Comparison of ENCODE assay signal across 9 mouse cellular contexts in the genomic region with DNA sequence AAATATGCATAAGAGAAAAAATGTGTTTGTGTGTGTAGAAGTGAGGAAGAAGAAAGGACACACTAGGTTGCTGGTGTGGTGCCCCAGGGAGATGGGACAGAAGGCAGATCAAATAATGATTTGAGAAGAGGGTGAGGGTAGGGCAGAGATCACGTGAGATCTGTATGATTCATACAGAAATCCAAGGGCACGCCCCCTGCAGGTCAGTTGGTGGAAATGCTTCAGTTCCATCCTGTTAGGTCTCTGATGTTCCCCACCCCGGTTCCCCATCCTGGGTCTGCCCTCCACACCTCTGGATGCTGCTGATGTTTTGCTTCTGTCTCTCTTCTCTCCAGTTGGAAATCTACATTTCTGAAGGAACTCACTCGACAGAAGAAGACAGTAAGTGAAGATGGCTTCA. TPM values are rescaled to one million over a fixed set of nuclear protein-coding genes. Genes with fewer than 3 reads are reported as not detected.
A peak's percentile ranks its signal among the peaks of the same experiment; 100 is the strongest.
DNase-seq lines count a peak whose midpoint lies in the region; ATAC-seq and TF ChIP-seq lines count a peak whose summit lies in the region.
"Had no signal": no experiment of that assay in that cellular context is flagged by ENCODE, and none has a peak within 500 bp of the region (broad histone marks: within the 10 kb centered on the region; RNA-seq: fewer than 3 reads in every experiment).

No protein-coding gene starts in this region.

- H3K4me3 ChIP-seq in forebrain, postnatal 0 days (ENCODE audit: low read depth, low read length), result no peak overlapping the region
- H3K4me3 ChIP-seq in forebrain, embryonic 11.5 days (ENCODE audit: low read depth, low read length), result no peak overlapping the region
- no peak overlapping the region for H3K4me3 ChIP-seq in liver, embryonic 14.5 days (ENCODE audit: insufficient read depth in 1 of 2, low read depth in 2 of 2, low read length in 2 of 2)
- no peak overlapping the region for H3K4me3 ChIP-seq in neural tube, embryonic 15.5 days (replicated peaks)
- no peak overlapping the region for H3K4me3 ChIP-seq in intestine, embryonic 16.5 days (ENCODE audit: low read length)
- H3K4me3 ChIP-seq: forebrain, embryonic 15.5 days had no signal

- no peak for ATAC-seq in forebrain, postnatal 0 days
- no peak for ATAC-seq in forebrain, embryonic 11.5 days (replicated peaks; ENCODE audit: low FRiP score)
- ATAC-seq in liver, embryonic 14.5 days (ENCODE audit: insufficient read depth), result no peak
- no peak for ATAC-seq in neural tube, embryonic 15.5 days (ENCODE audit: low FRiP score)
- no peak for ATAC-seq in intestine, embryonic 16.5 days
- ATAC-seq: forebrain, embryonic 15.5 days had no signal

- no peak for TF ChIP-seq EP300 in liver, embryonic 14.5 days (IDR thresholded peaks at IDR 0.05; ENCODE audit: low read depth)

- WGBS in forebrain, postnatal 0 days, result 50% methylated on average over 4 of the region's 4 CpGs
- 53% methylated on average over 4 of the region's 4 CpGs for WGBS in forebrain, embryonic 11.5 days
- 39% methylated on average over 4 of the region's 4 CpGs for WGBS in liver, embryonic 14.5 days (ENCODE audit: insufficient replicate concordance)
- WGBS in neural tube, embryonic 15.5 days, result 52% methylated on average over 4 of the region's 4 CpGs
- WGBS in intestine, embryonic 16.5 days, result 48% methylated on average over 4 of the region's 4 CpGs

- TF ChIP-seq CTCF in forebrain, postnatal 0 days (IDR thresholded peaks at IDR 0.05; ENCODE audit: low read depth), result peak; percentile 56
- peak; percentile 83 for TF ChIP-seq CTCF in liver, embryonic 14.5 days (IDR thresholded peaks at IDR 0.05; ENCODE audit: low read depth)

- H3K4me2 ChIP-seq in forebrain, postnatal 0 days (ENCODE audit: low read depth), result no peak overlapping the region
- no peak overlapping the region for H3K4me2 ChIP-seq in forebrain, embryonic 11.5 days (ENCODE audit: low read depth, low read length, severe bottlenecking)
- H3K4me2 ChIP-seq in liver, embryonic 14.5 days (ENCODE audit: low read depth), result no peak overlapping the region
- no peak overlapping the region for H3K4me2 ChIP-seq in neural tube, embryonic 15.5 days
- no peak overlapping the region for H3K4me2 ChIP-seq in intestine, embryonic 16.5 days (ENCODE audit: low read depth, low read length)
- H3K4me2 ChIP-seq: forebrain, embryonic 15.5 days had no signal

- DNase-seq in forebrain, postnatal 0 days, result no peak
- no peak for DNase-seq in forebrain, embryonic 11.5 days (ENCODE audit: low spot score)
- DNase-seq in spleen, postnatal 4 days (ENCODE audit: low spot score in 2 of 2), result peak; percentile 41 to 75
- no peak for DNase-seq in spleen, postnatal 14 days (ENCODE audit: low spot score in 2 of 2)
- no peak for DNase-seq in liver, embryonic 14.5 days (ENCODE audit: low read depth in 3 of 3, low spot score in 3 of 3)
- DNase-seq in right cerebral cortex, postnatal 36 days (ENCODE audit: low spot score in 2 of 2), result no peak

- H3K4me1 ChIP-seq in forebrain, postnatal 0 days (ENCODE audit: insufficient read depth), result no peaks in the 10 kb centered on the region
- no peaks in the 10 kb centered on the region for H3K4me1 ChIP-seq in forebrain, embryonic 11.5 days (replicated peaks; ENCODE audit: control insufficient read depth, insufficient read depth, low read length)
- H3K4me1 ChIP-seq in liver, embryonic 14.5 days (replicated peaks; ENCODE audit: control insufficient read depth in 2 of 2, insufficient read depth in 2 of 2, low read length in 1 of 2), result no peaks in the 10 kb centered on the region
- H3K4me1 ChIP-seq in neural tube, embryonic 15.5 days, result no peaks in the 10 kb centered on the region
- H3K4me1 ChIP-seq in intestine, embryonic 16.5 days (ENCODE audit: control insufficient read depth, insufficient read depth, low read length), result no peaks in the 10 kb centered on the region
- H3K4me1 ChIP-seq: forebrain, embryonic 15.5 days had no signal

- peaks cover 62% of the 10 kb centered on the region for H3K36me3 ChIP-seq in forebrain, postnatal 0 days (ENCODE audit: insufficient read depth)
- H3K36me3 ChIP-seq in forebrain, embryonic 11.5 days (ENCODE audit: control insufficient read depth, insufficient read depth, low read length), result peaks cover 4% of the 10 kb centered on the region; the same call in 1 of the 2 replicates
- peaks cover 60% of the 10 kb centered on the region for H3K36me3 ChIP-seq in liver, embryonic 14.5 days (replicated peaks; ENCODE audit: control insufficient read depth, insufficient read depth, low read depth)
- H3K36me3 ChIP-seq in neural tube, embryonic 15.5 days, result peaks cover 67% of the 10 kb centered on the region
- H3K36me3 ChIP-seq in intestine, embryonic 16.5 days (ENCODE audit: control insufficient read depth, insufficient read depth, low read length), result peaks cover 31% of the 10 kb centered on the region

- no peaks in the 10 kb centered on the region for H3K27me3 ChIP-seq in forebrain, postnatal 0 days (ENCODE audit: insufficient read depth, low read length)
- no peaks in the 10 kb centered on the region for H3K27me3 ChIP-seq in forebrain, embryonic 11.5 days (ENCODE audit: control insufficient read depth, insufficient read depth, low read length)
- no peaks in the 10 kb centered on the region for H3K27me3 ChIP-seq in liver, embryonic 14.5 days (ENCODE audit: control insufficient read depth, insufficient read depth, low read length)
- H3K27me3 ChIP-seq in neural tube, embryonic 15.5 days (replicated peaks), result no peaks in the 10 kb centered on the region
- H3K27me3 ChIP-seq in intestine, embryonic 16.5 days (replicated peaks; ENCODE audit: control insufficient read depth, insufficient read depth, low read length), result no peaks in the 10 kb centered on the region
- H3K27me3 ChIP-seq: forebrain, embryonic 15.5 days had no signal

- H3K27ac ChIP-seq in forebrain, postnatal 0 days (ENCODE audit: low read depth, low read length), result no peak overlapping the region
- H3K27ac ChIP-seq in forebrain, embryonic 11.5 days (ENCODE audit: low read depth, low read length), result no peak overlapping the region
- no peak overlapping the region for H3K27ac ChIP-seq in liver, embryonic 14.5 days
- H3K27ac ChIP-seq in neural tube, embryonic 15.5 days (replicated peaks), result no peak overlapping the region
- H3K27ac ChIP-seq in intestine, embryonic 16.5 days (ENCODE audit: low read length), result no peak overlapping the region
- H3K27ac ChIP-seq: forebrain, embryonic 15.5 days had no signal

- H3K9me3 ChIP-seq in forebrain, postnatal 0 days (ENCODE audit: low read length), result no peaks in the 10 kb centered on the region
- no peaks in the 10 kb centered on the region for H3K9me3 ChIP-seq in forebrain, embryonic 11.5 days (ENCODE audit: control insufficient read depth, low read length)
- no peaks in the 10 kb centered on the region for H3K9me3 ChIP-seq in liver, embryonic 14.5 days (ENCODE audit: control insufficient read depth, low read length)
- no peaks in the 10 kb centered on the region for H3K9me3 ChIP-seq in neural tube, embryonic 15.5 days (replicated peaks)
- H3K9me3 ChIP-seq in intestine, embryonic 16.5 days (ENCODE audit: control insufficient read depth, low read length), result no peaks in the 10 kb centered on the region
- H3K9me3 ChIP-seq: forebrain, embryonic 15.5 days had no signal

- no peak overlapping the region for H3K9ac ChIP-seq in forebrain, postnatal 0 days
- H3K9ac ChIP-seq in forebrain, embryonic 11.5 days (ENCODE audit: low read length), result no peak overlapping the region
- no peak overlapping the region for H3K9ac ChIP-seq in liver, embryonic 14.5 days (replicated peaks)
- H3K9ac ChIP-seq in neural tube, embryonic 15.5 days (replicated peaks), result no peak overlapping the region
- H3K9ac ChIP-seq in intestine, embryonic 16.5 days (ENCODE audit: low read depth, low read length), result no peak overlapping the region
- H3K9ac ChIP-seq: forebrain, embryonic 15.5 days had no signal

RNA-seq across cellular contexts. Expression of a gene that starts 9.6 kb away (rescaled TPM):
- 33.0 and 46.2 TPM in 2 replicates for total RNA-seq in forebrain, postnatal 0 days (2014; rRNA removed)
- polyA plus RNA-seq in forebrain, postnatal 0 days (2015; fragmentation: Nextera tagmentation; extraction: Ambion mirVana), result 60.7 and 67.7 TPM in 2 replicates
- 149 and 161 TPM in 2 replicates for polyA plus RNA-seq in forebrain, embryonic 11.5 days (2014; fragmentation: Nextera tagmentation; extraction: Ambion mirVana)
- 32.3 and 50.1 TPM in 2 replicates for polyA plus RNA-seq in liver, embryonic 14.5 days (2012; rRNA removed)
- 129 and 132 TPM in 2 replicates for polyA plus RNA-seq in liver, embryonic 14.5 days (2014; fragmentation: Nextera tagmentation; extraction: Ambion mirVana)
- 73.7 and 100 TPM in 2 replicates for polyA plus RNA-seq in neural tube, embryonic 15.5 days (2015; fragmentation: Nextera tagmentation; extraction: Ambion mirVana)
- 203 and 219 TPM in 2 replicates for polyA plus RNA-seq in intestine, embryonic 16.5 days (2015; fragmentation: Nextera tagmentation; extraction: Ambion mirVana)

RNA-seq across cellular contexts. Expression of a gene that starts 9.6 kb away (rescaled TPM):
- 59.8 and 66.9 TPM in 2 replicates for total RNA-seq in forebrain, postnatal 0 days (2014; rRNA removed)
- 42.8 and 51.5 TPM in 2 replicates for polyA plus RNA-seq in forebrain, postnatal 0 days (2015; fragmentation: Nextera tagmentation; extraction: Ambion mirVana)
- polyA plus RNA-seq in forebrain, embryonic 11.5 days (2014; fragmentation: Nextera tagmentation; extraction: Ambion mirVana), result 140 TPM in 2 replicates
- 31.8 and 47.7 TPM in 2 replicates for polyA plus RNA-seq in liver, embryonic 14.5 days (2012; rRNA removed)
- 66.0 and 68.3 TPM in 2 replicates for polyA plus RNA-seq in liver, embryonic 14.5 days (2014; fragmentation: Nextera tagmentation; extraction: Ambion mirVana)
- polyA plus RNA-seq in neural tube, embryonic 15.5 days (2015; fragmentation: Nextera tagmentation; extraction: Ambion mirVana), result 70.4 and 80.0 TPM in 2 replicates
- 149 and 155 TPM in 2 replicates for polyA plus RNA-seq in intestine, embryonic 16.5 days (2015; fragmentation: Nextera tagmentation; extraction: Ambion mirVana)

RNA-seq across cellular contexts. Expression of a gene that starts 22.1 kb away (rescaled TPM):
- 1.9 and 3.4 TPM in 2 replicates for total RNA-seq in forebrain, postnatal 0 days (2014; rRNA removed)
- 1.5 and 1.8 TPM in 2 replicates for polyA plus RNA-seq in forebrain, postnatal 0 days (2015; fragmentation: Nextera tagmentation; extraction: Ambion mirVana)
- 8.7 and 9.0 TPM in 2 replicates for polyA plus RNA-seq in forebrain, embryonic 11.5 days (2014; fragmentation: Nextera tagmentation; extraction: Ambion mirVana)
- polyA plus RNA-seq in liver, embryonic 14.5 days (2012; rRNA removed), result 7.3 and 11.7 TPM in 2 replicates
- 24.6 and 25.2 TPM in 2 replicates for polyA plus RNA-seq in liver, embryonic 14.5 days (2014; fragmentation: Nextera tagmentation; extraction: Ambion mirVana)
- 0.69 and 2.0 TPM in 2 replicates for polyA plus RNA-seq in neural tube, embryonic 15.5 days (2015; fragmentation: Nextera tagmentation; extraction: Ambion mirVana)
- 6.8 and 8.0 TPM in 2 replicates for polyA plus RNA-seq in intestine, embryonic 16.5 days (2015; fragmentation: Nextera tagmentation; extraction: Ambion mirVana)

Comparison
In these comparisons a context has a peak if more than half of its experiments do, and no peak if none do; other contexts are left out.
1. DNase-seq: peak in spleen, postnatal 4 days (2 of 2); none in forebrain, postnatal 0 days (single experiment), forebrain, embryonic 11.5 days (single experiment), spleen, postnatal 14 days (0 of 2), liver, embryonic 14.5 days (0 of 3) and right cerebral cortex, postnatal 36 days (0 of 2).